Comparison of ENCODE assay signal across 17 mouse cellular contexts in genomic region chr15:85808031-85808430, GRCm38 (mm10). TPM values are rescaled to one million over a fixed set of nuclear protein-coding genes. Genes with fewer than 3 reads are reported as not detected.
DNase-seq lines count a peak whose midpoint lies in the region; ATAC-seq and TF ChIP-seq lines count a peak whose summit lies in the region.
"Had no signal": no experiment of that assay in that cellular context is flagged by ENCODE, and none has a peak within 500 bp of the region (broad histone marks: within the 10 kb centered on the region; RNA-seq: fewer than 3 reads in every experiment).

No protein-coding gene starts in this region.

- DNase-seq in heart, postnatal 4 days = no peak
- no peak for DNase-seq in thymus, adult 2 months
- peak; percentile 51 for DNase-seq in thymus, postnatal 0 days (ENCODE audit: low spot score)
- DNase-seq in thymus, postnatal 36 days = peak; percentile 28 to 48
- DNase-seq in midbrain, embryonic 10.5 days (ENCODE audit: low spot score) = no peak
- DNase-seq in cerebellum, adult 8-10 months = no peak
- DNase-seq: adrenal gland, adult 2 months; adrenal gland, postnatal 25 days; cerebellum, postnatal 10 days; gastrocnemius, postnatal 36 days had no signal

- H3K4me3 ChIP-seq in heart, embryonic 16.5 days (ENCODE audit: low read length) = no peak overlapping the region
- peak overlapping the region; percentile 31 for H3K4me3 ChIP-seq in thymus, adult 2 months (ENCODE audit: control insufficient read depth, insufficient read depth, low read length)
- H3K4me3 ChIP-seq in midbrain, embryonic 10.5 days = no peak overlapping the region
- H3K4me3 ChIP-seq: hindbrain, embryonic 15.5 days had no signal

- TF ChIP-seq CTCF in thymus, adult 2 months (IDR thresholded peaks at IDR 0.05; ENCODE audit: borderline replicate concordance, control insufficient read depth, extremely low read depth, insufficient read depth, low read length, poor library complexity) = no peak

- no peak for ATAC-seq in heart, embryonic 16.5 days (replicated peaks; ENCODE audit: extremely low read depth, insufficient read depth, low FRiP score)
- ATAC-seq: forebrain, embryonic 16.5 days; intestine, embryonic 16.5 days had no signal

- peaks cover 23% of the 10 kb centered on the region for H3K4me1 ChIP-seq in heart, embryonic 16.5 days (ENCODE audit: control insufficient read depth, insufficient read depth, low read length)
- peaks cover 36% of the 10 kb centered on the region for H3K4me1 ChIP-seq in thymus, adult 2 months (replicated peaks; ENCODE audit: control insufficient read depth, insufficient read depth, low read length)
- H3K4me1 ChIP-seq in midbrain, embryonic 10.5 days = peaks cover 27% of the 10 kb centered on the region

- H3K4me2 ChIP-seq in heart, embryonic 16.5 days (ENCODE audit: low read depth, low read length) = no peak overlapping the region
- H3K4me2 ChIP-seq: heart, embryonic 11.5 days; hindbrain, embryonic 15.5 days had no signal

- H3K9ac ChIP-seq in heart, embryonic 16.5 days (ENCODE audit: low read length) = 0 out of 2 replicates have a peak overlapping the region, but pooled peaks have one; percentile 3
- H3K9ac ChIP-seq: hindbrain, embryonic 15.5 days had no signal

- H3K27me3 ChIP-seq in heart, embryonic 16.5 days (ENCODE audit: control insufficient read depth, insufficient read depth, low read length) = no peaks in the 10 kb centered on the region
- no peaks in the 10 kb centered on the region for H3K27me3 ChIP-seq in thymus, adult 2 months (ENCODE audit: control insufficient read depth, insufficient read depth, low read length)
- H3K27me3 ChIP-seq in midbrain, embryonic 10.5 days (ENCODE audit: low read depth, poor library complexity, severe bottlenecking) = no peaks in the 10 kb centered on the region
- H3K27me3 ChIP-seq: hindbrain, embryonic 15.5 days had no signal

- peaks cover 3% of the 10 kb centered on the region; the same call in 1 of the 2 replicates for H3K36me3 ChIP-seq in heart, embryonic 16.5 days (ENCODE audit: control insufficient read depth, insufficient read depth)
- H3K36me3 ChIP-seq in thymus, adult 2 months (ENCODE audit: control insufficient read depth, insufficient read depth, low read length) = no peaks in the 10 kb centered on the region
- no peaks in the 10 kb centered on the region for H3K36me3 ChIP-seq in midbrain, embryonic 10.5 days
- H3K36me3 ChIP-seq: hindbrain, embryonic 15.5 days had no signal

- TF ChIP-seq POLR2A in thymus, adult 2 months (IDR thresholded peaks at IDR 0.05; ENCODE audit: control insufficient read depth, extremely low read depth, insufficient read depth, low read length, poor library complexity) = 0 out of 2 replicates have a peak, but pooled peaks have one; percentile 37

- H3K27ac ChIP-seq in heart, embryonic 16.5 days (ENCODE audit: low read length) = peak overlapping the region; percentile 9; the same call in 1 of the 2 replicates
- H3K27ac ChIP-seq in thymus, adult 2 months (ENCODE audit: control insufficient read depth, insufficient read depth, low read length) = peak overlapping the region; percentile 96
- no peak overlapping the region for H3K27ac ChIP-seq in midbrain, embryonic 10.5 days (replicated peaks)
- H3K27ac ChIP-seq: hindbrain, embryonic 15.5 days had no signal

- WGBS in heart, embryonic 16.5 days = 76% methylated on average over 6 of the region's 6 CpGs
- 27% methylated on average over 6 of the region's 6 CpGs for WGBS in thymus, adult 2 months
- 85% methylated on average over 6 of the region's 6 CpGs for WGBS in midbrain, embryonic 10.5 days

- H3K9me3 ChIP-seq in heart, embryonic 16.5 days (replicated peaks; ENCODE audit: control insufficient read depth, low read length) = no peaks in the 10 kb centered on the region
- H3K9me3 ChIP-seq in midbrain, embryonic 10.5 days (replicated peaks) = no peaks in the 10 kb centered on the region
- H3K9me3 ChIP-seq: hindbrain, embryonic 15.5 days had no signal

RNA-seq across cellular contexts. Expression of gene Cdpf1, which starts 3.5 kb away (rescaled TPM):
- polyA plus RNA-seq in heart, embryonic 16.5 days (2015; fragmentation: Nextera tagmentation; extraction: Ambion mirVana) = 48.8 and 49.8 TPM in 2 replicates
- 10 to 100 TPM; 37.9 to 45.1 TPM for total RNA-seq in heart, postnatal 4 days (2021)
- 43.8 and 49.3 TPM in 2 replicates for polyA plus RNA-seq in thymus, adult 2 months (2012; rRNA removed)
- 62.3 and 62.9 TPM in 2 replicates for polyA plus RNA-seq in thymus, postnatal 0 days (2015; fragmentation: Nextera tagmentation; extraction: Ambion mirVana)
- 28.0 and 32.5 TPM in 2 replicates for polyA plus RNA-seq in midbrain, embryonic 10.5 days (2016; fragmentation: Nextera tagmentation; extraction: Ambion mirVana)

RNA-seq across cellular contexts. Expression of gene Pkdrej, which starts 13.5 kb away (rescaled TPM):
- polyA plus RNA-seq in heart, embryonic 16.5 days (2015; fragmentation: Nextera tagmentation; extraction: Ambion mirVana) = 0.50 and 0.53 TPM in 2 replicates
- 1 to 10 TPM; 2.5 to 2.8 TPM for total RNA-seq in heart, postnatal 4 days (2021)
- polyA plus RNA-seq in thymus, adult 2 months (2012; rRNA removed) = 0.07 TPM in 1 of 2 replicates, not detected in the other
- polyA plus RNA-seq in thymus, postnatal 0 days (2015; fragmentation: Nextera tagmentation; extraction: Ambion mirVana) = 0.01 and 0.03 TPM in 2 replicates
- polyA plus RNA-seq in midbrain, embryonic 10.5 days (2016; fragmentation: Nextera tagmentation; extraction: Ambion mirVana) = 0.06 TPM in 1 of 2 replicates, not detected in the other
- total RNA-seq: hematopoietic stem cell, adult 5-6 weeks had no signal
- polyA plus RNA-seq: forebrain, embryonic 11.5 days had no signal

RNA-seq across cellular contexts. Expression of gene Ttc38, which starts 24.1 kb away (rescaled TPM):
- polyA plus RNA-seq in heart, embryonic 16.5 days (2015; fragmentation: Nextera tagmentation; extraction: Ambion mirVana) = 4.9 and 6.2 TPM in 2 replicates
- total RNA-seq in heart, postnatal 4 days (2021) = 1 to 10 TPM; 5.2 to 5.3 TPM
- 8.5 and 10.1 TPM in 2 replicates for polyA plus RNA-seq in thymus, adult 2 months (2012; rRNA removed)
- 8.1 and 10.1 TPM in 2 replicates for polyA plus RNA-seq in thymus, postnatal 0 days (2015; fragmentation: Nextera tagmentation; extraction: Ambion mirVana)
- 2.2 and 2.3 TPM in 2 replicates for polyA plus RNA-seq in midbrain, embryonic 10.5 days (2016; fragmentation: Nextera tagmentation; extraction: Ambion mirVana)

RNA-seq across cellular contexts. Expression of gene Gtse1, which starts 51.5 kb away (rescaled TPM):
- polyA plus RNA-seq in heart, embryonic 16.5 days (2015; fragmentation: Nextera tagmentation; extraction: Ambion mirVana) = 24.8 and 25.5 TPM in 2 replicates
- 10 to 100 TPM; 15.2 to 16.9 TPM for total RNA-seq in heart, postnatal 4 days (2021)
- 39.6 and 52.5 TPM in 2 replicates for polyA plus RNA-seq in thymus, adult 2 months (2012; rRNA removed)
- polyA plus RNA-seq in thymus, postnatal 0 days (2015; fragmentation: Nextera tagmentation; extraction: Ambion mirVana) = 27.0 and 27.4 TPM in 2 replicates
- 53.5 and 61.1 TPM in 2 replicates for polyA plus RNA-seq in midbrain, embryonic 10.5 days (2016; fragmentation: Nextera tagmentation; extraction: Ambion mirVana)

Comparison
In these comparisons a context has a peak if more than half of its experiments do, and no peak if none do; other contexts are left out.
1. DNase-seq: peak in thymus, postnatal 0 days (single experiment) and thymus, postnatal 36 days (2 of 2); none in heart, postnatal 4 days (single experiment), thymus, adult 2 months (single experiment), midbrain, embryonic 10.5 days (single experiment) and cerebellum, adult 8-10 months (single experiment).